Mouse (Mus musculus): ENCODE data around the gene Tspan15. TPM values are rescaled to one million over a fixed set of nuclear protein-coding genes. Genes with fewer than 3 reads are reported as not detected.

The Tspan15 gene
- total RNA-seq, 2 experiments from 2014 or later = 0.18 to 0.20 TPM

- ATAC-seq (ENCODE audit: poor library complexity, severe bottlenecking) = no peak
Measured at GRCm38 (mm10) chr10:62231811-62232210, 760 bp upstream of the Tspan15 start.

- ATAC-seq (ENCODE audit: poor library complexity, severe bottlenecking) = no peak
Measured at GRCm38 (mm10) chr10:62231395-62231732, 313 bp upstream of the Tspan15 start.

- ATAC-seq (ENCODE audit: poor library complexity, severe bottlenecking) = no peak
Measured at GRCm38 (mm10) chr10:62228126-62228525, 2.9 kb downstream of the Tspan15 start.

GRCm38 (mm10) chr10:62225839-62226238 lies 5.2 kb downstream of the Tspan15 start:
- ATAC-seq (ENCODE audit: poor library complexity, severe bottlenecking) = no peak

- ATAC-seq (ENCODE audit: poor library complexity, severe bottlenecking) = no peak
Measured at GRCm38 (mm10) chr10:62224231-62224630, 6.8 kb downstream of the Tspan15 start.

- no peak for ATAC-seq (ENCODE audit: poor library complexity, severe bottlenecking)
Measured at GRCm38 (mm10) chr10:62222777-62223176, 8.3 kb downstream of the Tspan15 start.

GRCm38 (mm10) chr10:62221647-62222046 lies 9.4 kb downstream of the Tspan15 start:
- ATAC-seq (ENCODE audit: poor library complexity, severe bottlenecking) = no peak

- no peak for ATAC-seq (ENCODE audit: poor library complexity, severe bottlenecking)
Measured at GRCm38 (mm10) chr10:62220732-62221514, 10.1 kb downstream of the Tspan15 start.

- no peak for ATAC-seq (ENCODE audit: poor library complexity, severe bottlenecking)
Measured at GRCm38 (mm10) chr10:62218789-62219172, 12.3 kb downstream of the Tspan15 start.

- no peak for ATAC-seq (ENCODE audit: poor library complexity, severe bottlenecking)
Measured at GRCm38 (mm10) chr10:62218044-62218788, 12.8 kb downstream of the Tspan15 start.

- no peak for ATAC-seq (ENCODE audit: poor library complexity, severe bottlenecking)
Measured at GRCm38 (mm10) chr10:62217196-62217595, 13.9 kb downstream of the Tspan15 start.

- ATAC-seq (ENCODE audit: poor library complexity, severe bottlenecking) = 0 out of 2 replicates have a peak, but pooled peaks have one; percentile 35
Measured at GRCm38 (mm10) chr10:62216595-62216994, 14.5 kb downstream of the Tspan15 start.

- no peak for ATAC-seq (ENCODE audit: poor library complexity, severe bottlenecking)
Measured at GRCm38 (mm10) chr10:62215633-62216032, 15.4 kb downstream of the Tspan15 start.

- ATAC-seq (ENCODE audit: poor library complexity, severe bottlenecking) = no peak
Measured at GRCm38 (mm10) chr10:62215169-62215616, 15.9 kb downstream of the Tspan15 start.

- ATAC-seq (ENCODE audit: poor library complexity, severe bottlenecking) = no peak
Measured at GRCm38 (mm10) chr10:62211310-62211709, 19.7 kb downstream of the Tspan15 start.

GRCm38 (mm10) chr10:62208241-62208896 lies 22.7 kb downstream of the Tspan15 start:
- ATAC-seq (ENCODE audit: poor library complexity, severe bottlenecking) = no peak

- no peak for ATAC-seq (ENCODE audit: poor library complexity, severe bottlenecking)
Measured at GRCm38 (mm10) chr10:62202574-62202973, 28.5 kb downstream of the Tspan15 start.

- ATAC-seq (ENCODE audit: poor library complexity, severe bottlenecking) = no peak
Measured at GRCm38 (mm10) chr10:62198891-62199290, 32.2 kb downstream of the Tspan15 start.

GRCm38 (mm10) chr10:62197403-62197802 lies 33.6 kb downstream of the Tspan15 start:
- ATAC-seq (ENCODE audit: poor library complexity, severe bottlenecking) = peak; percentile 53; the same call in 1 of the 2 replicates

- ATAC-seq (ENCODE audit: poor library complexity, severe bottlenecking) = no peak
Measured at GRCm38 (mm10) chr10:62195376-62195775, 35.7 kb downstream of the Tspan15 start.

- ATAC-seq (ENCODE audit: poor library complexity, severe bottlenecking) = no peak; the same call in 1 of the 2 replicates
Measured at GRCm38 (mm10) chr10:62194946-62195345, 36.1 kb downstream of the Tspan15 start.

Measured in megakaryocyte, adult 5-6 weeks (primary cell).